Mouse (Mus musculus) liver, postnatal 0 days (tissue): ENCODE data around the gene Dcun1d4.

ENCODE experiments used
- CTCF ChIP-seq: sonication (generic); IDR thresholded peaks from 2 replicates; pipeline ENCODE4 v1.5.1; 2016; ENCODE audit warnings: antibody characterized with exemption, low read depth
- EP300 ChIP-seq: IDR thresholded peaks from 2 replicates; pipeline ENCODE4 v1.6.1; 2016; ENCODE audit warnings: antibody characterized with exemption, low read depth, mild to moderate bottlenecking

DNA sequence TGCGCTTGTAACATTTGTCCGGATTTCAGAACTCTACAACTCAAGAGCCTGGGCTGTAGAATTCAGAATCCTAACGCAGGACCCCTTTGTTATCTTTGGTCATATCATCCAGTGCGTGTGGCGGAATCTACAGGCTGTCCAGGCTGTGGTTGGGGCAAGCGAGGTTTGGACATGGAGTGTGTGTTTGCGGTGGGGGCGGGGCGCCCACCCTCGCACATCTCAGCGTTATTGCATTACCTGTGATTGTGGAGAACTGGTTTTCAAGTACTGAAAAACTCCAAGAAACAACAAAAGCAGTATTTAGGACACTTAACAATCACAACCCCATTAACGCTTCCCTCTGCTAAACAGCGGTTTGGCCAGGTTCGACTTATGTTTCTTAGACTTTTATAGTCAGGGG is 9.1 kb downstream of the Dcun1d4 start:
- no peak for TF ChIP-seq CTCF
- no peak for TF ChIP-seq EP300
